Mouse (Mus musculus) limb, embryonic 10.5 days (tissue): Measurements from ENCODE around the gene Efcab3. TPM values are rescaled to one million over a fixed set of nuclear protein-coding genes. Genes with fewer than 3 reads are reported as not detected.

Source experiments
- polyA plus RNA-seq: library from polyadenylated mRNA; unstranded; fragments of >200 nt; fragmentation: Nextera tagmentation; extraction: Ambion mirVana; gene quantifications from 2 replicates; pipeline ENCODE4 v1.2.1, GENCODE M21; 2016

Efcab3 gene
- polyA plus RNA-seq, 1 experiment from 2014 or later = not detected

Other genes starting within 250 kb of the Efcab3 start
- 59.2 and 68.3 TPM in 2 replicates for gene Mettl2, start 62.8 kb downstream of the Efcab3 start, polyA plus RNA-seq
- not detected in 2 replicates for gene Gm10842, start 83.3 kb downstream of the Efcab3 start, polyA plus RNA-seq
- 21.4 and 23.0 TPM in 2 replicates for gene Tlk2, start 115.2 kb downstream of the Efcab3 start, polyA plus RNA-seq
- gene Mrc2, start 229.1 kb downstream of the Efcab3 start, polyA plus RNA-seq = 27.6 and 31.6 TPM in 2 replicates